Mouse (Mus musculus): Measurements from ENCODE around the gene Cyp2t4. TPM values are rescaled to one million over a fixed set of nuclear protein-coding genes. Genes with fewer than 3 reads are reported as not detected.

The Cyp2t4 gene
- total RNA-seq, 2 experiments from 2014 or later, result not detected

GRCm38 (mm10) chr7:27184964-27185363 lies 31.4 kb downstream of the Cyp2t4 start:
- DNase-seq, result no peak

- DNase-seq, result no peak
Observed at GRCm38 (mm10) chr7:27185986-27186385, 32.5 kb downstream of the Cyp2t4 start.

- no peak for DNase-seq
Observed at GRCm38 (mm10) chr7:27189271-27189931, 35.9 kb downstream of the Cyp2t4 start.

- DNase-seq, result no peak
Observed at GRCm38 (mm10) chr7:27192434-27192833, 38.9 kb downstream of the Cyp2t4 start.

GRCm38 (mm10) chr7:27193731-27194130 lies 40.2 kb downstream of the Cyp2t4 start:
- no peak for DNase-seq

- DNase-seq, result peak; percentile 98
Observed at GRCm38 (mm10) chr7:27195681-27196611, 42.4 kb downstream of the Cyp2t4 start, which contains the start of the genes BC024978 and Snrpa. TSS of gene BC024978 (plus strand) at chr7:27195781. TSS of gene Snrpa (minus strand) at chr7:27196271.

GRCm38 (mm10) chr7:27197136-27197535 lies 43.6 kb downstream of the Cyp2t4 start:
- no peak for DNase-seq

GRCm38 (mm10) chr7:27197634-27198033 lies 44.1 kb downstream of the Cyp2t4 start:
- DNase-seq, result no peak

- no peak for DNase-seq
Observed at GRCm38 (mm10) chr7:27198355-27198754, 44.8 kb downstream of the Cyp2t4 start.

GRCm38 (mm10) chr7:27198779-27199178 lies 45.3 kb downstream of the Cyp2t4 start:
- DNase-seq, result no peak

GRCm38 (mm10) chr7:27203730-27204449 lies 50.4 kb downstream of the Cyp2t4 start:
- DNase-seq, result no peak

Small RNAs within 50 kb of the gene (microRNA-seq; reads per million reads assigned to microRNA genes)
- 0 to 0.53 reads per million in 2 experiments for gene Mir1191 (ENCODE audit: borderline replicate concordance in 2 of 2)
- 0 to 0.26 reads per million in 2 experiments for gene Mir3101 (ENCODE audit: borderline replicate concordance in 2 of 2)

Other genes with a start within 250 kb of the Cyp2t4 start
- not detected for gene Cyp2a22, start 214.3 kb upstream of the Cyp2t4 start, total RNA-seq (2021)
- gene Cyp2a12, start 124.6 kb upstream of the Cyp2t4 start, total RNA-seq (2021), result not detected
- 1 to 10 TPM in 1 of 2 experiments, not detected in 1; 3.4 TPM for gene Cyp2f2, start 33.8 kb upstream of the Cyp2t4 start, total RNA-seq (2021)
- 100 to 1,000 TPM in 1 of 2 experiments, 10 to 100 TPM in 1; 92.9 to 103 TPM for gene Egln2, start 13.1 kb downstream of the Cyp2t4 start, total RNA-seq (2021)
- gene Rab4b, start 25.2 kb downstream of the Cyp2t4 start, total RNA-seq (2021), result 10 to 100 TPM; 10.1 to 10.4 TPM
- gene Gm21983, start 27.4 kb downstream of the Cyp2t4 start, total RNA-seq (2021), result not detected
- not detected for gene Mia, start 27.4 kb downstream of the Cyp2t4 start, total RNA-seq (2021)
- 10 to 100 TPM; 12.1 to 13.0 TPM for gene BC024978, start 42.1 kb downstream of the Cyp2t4 start, total RNA-seq (2021)
- 10 to 100 TPM; 31.4 to 31.8 TPM for gene Snrpa, start 42.6 kb downstream of the Cyp2t4 start, total RNA-seq (2021)
- gene Itpkc, start 74.9 kb downstream of the Cyp2t4 start, total RNA-seq (2021), result 1 to 10 TPM; 2.3 to 3.6 TPM
- gene Coq8b, start 79.3 kb downstream of the Cyp2t4 start, total RNA-seq (2021), result 1 to 10 TPM; 3.0 to 4.9 TPM
- gene Numbl, start 104.7 kb downstream of the Cyp2t4 start, total RNA-seq (2021), result 1 to 10 TPM; 3.6 to 5.4 TPM
- gene Ltbp4, start 184.0 kb downstream of the Cyp2t4 start, total RNA-seq (2021), result 10 to 100 TPM; 69.4 to 77.8 TPM
- gene Shkbp1, start 202.3 kb downstream of the Cyp2t4 start, total RNA-seq (2021), result 1 to 10 TPM in 1 of 2 experiments, under 1 TPM in 1; 1.00 to 3.1 TPM
- not detected for gene Gm20479, start 203.7 kb downstream of the Cyp2t4 start, total RNA-seq (2021)

All from gastrocnemius, postnatal 25 days (tissue).